Mouse (Mus musculus) lung, embryonic 14.5 days (tissue): ENCODE measurements around the gene Abhd10. TPM values are rescaled to one million over a fixed set of nuclear protein-coding genes. Genes with fewer than 3 reads are reported as not detected.

ENCODE experiments used
- ATAC-seq: fragments of 200-750 bp; cut with Nextera tagmentation; 2 replicates; pipeline ENCODE4 v1.8.0; 2017; ENCODE audit warnings: mild to moderate bottlenecking, moderate TSS enrichment, moderate library complexity; ENCODE audit not compliant: insufficient read depth
- DNase-seq: peaks from one replicate; pipeline ENCODE4 v3.0.0-alpha.2; 2015
- H3K27ac ChIP-seq: fragments of 300-500 bp; sonication (generic); 2 replicates; pipeline ENCODE4 v1.5.1; 2014; ENCODE audit warnings: low read depth, mild to moderate bottlenecking, moderate library complexity
- H3K27me3 ChIP-seq: fragments of 300-500 bp; sonication (generic); 2 replicates; pipeline ENCODE4 v1.6.1; 2014; ENCODE audit warnings: low read length, control low read depth; ENCODE audit not compliant: insufficient read depth
- H3K36me3 ChIP-seq: fragments of 300-500 bp; sonication (generic); 2 replicates; pipeline ENCODE4 v1.6.1; 2014; ENCODE audit warnings: control low read depth; ENCODE audit not compliant: insufficient read depth
- H3K4me1 ChIP-seq: fragments of 300-500 bp; sonication (generic); 2 replicates; pipeline ENCODE4 v1.6.1; 2014; ENCODE audit warnings: antibody characterized with exemption, control low read depth; ENCODE audit not compliant: insufficient read depth
- H3K4me2 ChIP-seq: fragments of 300-500 bp; sonication (generic); 2 replicates; pipeline ENCODE4 v1.6.1; 2014; ENCODE audit warnings: mild to moderate bottlenecking
- H3K4me3 ChIP-seq: fragments of 300-500 bp; sonication (generic); 2 replicates; pipeline ENCODE4 v1.5.1; 2014; ENCODE audit warnings: low read depth, low read length
- H3K9ac ChIP-seq: fragments of 300-500 bp; sonication (generic); 2 replicates; pipeline ENCODE4 v1.6.1; 2014
- H3K9me3 ChIP-seq: fragments of 300-500 bp; sonication (generic); 2 replicates; pipeline ENCODE4 v1.6.1; 2016; ENCODE audit warnings: low read depth, low read length, control low read depth
- CTCF ChIP-seq: IDR thresholded peaks from 2 replicates; pipeline ENCODE4 v1.5.1; 2016; ENCODE audit warnings: antibody characterized with exemption, low read depth
- WGBS: fragments of 180-500 bp; shearing (Covaris S2); extraction: QIAGEN DNeasy Blood & Tissue Kit; methylation state at CpG from one replicate; pipeline ENCODE4 v1.1.7; 2014; 5-methylcytosine and 5-hydroxymethylcytosine counted together
- polyA plus RNA-seq: library from polyadenylated mRNA; unstranded; fragments of >200 nt; fragmentation: Nextera tagmentation; extraction: Ambion mirVana; gene quantifications from 2 replicates; pipeline ENCODE4 v1.2.1, GENCODE M21; 2014

Abhd10 gene
- polyA plus RNA-seq, 1 experiment from 2014 or later, result 39.6 TPM

DNA sequence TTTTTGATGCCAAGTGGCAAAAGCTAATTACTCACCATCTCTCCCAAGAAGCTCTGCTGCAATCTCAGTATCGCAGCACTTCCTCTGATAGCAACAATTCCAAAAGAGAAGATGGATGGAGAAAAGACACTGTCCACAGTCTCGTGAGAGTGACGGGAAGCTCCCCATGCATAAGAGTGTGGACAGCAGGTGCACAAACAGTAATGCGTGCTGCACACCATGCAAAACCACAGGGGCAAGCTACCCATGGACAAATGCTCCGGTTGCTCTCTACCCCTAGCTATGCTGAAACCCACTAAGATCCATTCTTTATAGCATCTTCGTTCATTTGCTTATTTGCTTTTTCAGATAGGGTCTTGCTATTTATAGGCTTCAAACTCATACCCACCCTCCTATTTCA, 28.2 kb upstream of the Abhd10 start:
- TF ChIP-seq CTCF, result no peak

DNA sequence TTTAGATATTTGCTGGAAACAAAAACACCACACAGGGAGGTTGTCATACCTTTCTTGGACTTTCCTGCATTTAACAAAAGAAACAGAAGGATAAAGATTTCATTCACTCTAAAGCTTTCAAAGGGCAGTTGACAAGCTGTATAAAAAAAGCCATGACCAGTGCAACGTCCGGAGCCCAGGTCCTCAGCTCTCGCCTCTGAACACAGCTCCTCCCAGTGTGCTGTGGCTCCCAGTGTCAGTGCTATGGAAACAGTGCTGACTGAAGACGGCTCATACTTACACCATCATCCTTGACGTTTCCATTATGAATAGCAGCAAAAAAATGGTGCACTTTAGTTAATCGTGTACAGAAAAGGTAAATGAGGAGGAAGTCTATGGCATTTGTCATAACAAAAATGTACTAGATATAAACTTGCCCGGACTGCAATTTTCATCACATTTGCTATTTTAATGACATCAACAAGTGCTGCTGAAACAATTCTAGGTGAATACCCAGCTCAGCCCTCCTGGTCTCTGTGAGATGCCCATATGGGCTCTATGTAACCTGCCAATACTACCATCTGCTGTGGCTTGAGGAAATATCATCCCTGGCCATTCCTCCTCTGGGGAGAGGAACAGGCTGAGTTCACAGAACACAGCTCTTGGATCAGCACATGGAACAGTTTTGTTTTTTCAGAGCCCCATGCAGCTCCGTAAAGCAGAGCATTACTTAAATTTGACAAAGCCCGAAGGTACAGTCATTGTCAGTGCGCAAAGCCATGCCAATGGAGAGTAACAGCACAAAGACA, 25.3 kb upstream of the Abhd10 start:
- WGBS, result 65% methylated on average over 10 of the region's 10 CpGs
- H3K9ac ChIP-seq, result no peak overlapping the region
- H3K4me1 ChIP-seq, result 0 out of 2 replicates have a peak, but pooled peaks cover 4% of the 10 kb centered on the region
- no peaks in the 10 kb centered on the region for H3K27me3 ChIP-seq
- H3K27ac ChIP-seq, result no peak overlapping the region
- DNase-seq (no peak), ATAC-seq (no peak)
- no peak overlapping the region for H3K4me2 ChIP-seq
- H3K4me3 ChIP-seq, result no peak overlapping the region
- H3K36me3 ChIP-seq, result peaks cover 63% of the 10 kb centered on the region
- no peak for TF ChIP-seq CTCF
- H3K9me3 ChIP-seq, result no peaks in the 10 kb centered on the region

More for the DNA sequence above, 28.2 kb upstream of the Abhd10 start:
- Histone ChIP-seq H3K9me3 (no peaks in the 10 kb centered on the region), H3K4me1 (no peaks in the 10 kb centered on the region), H3K27ac (no peak overlapping the region), H3K4me3 (no peak overlapping the region), H3K36me3 (peaks cover 70% of the 10 kb centered on the region), H3K9ac (no peak overlapping the region), H3K4me2 (no peak overlapping the region), H3K27me3 (no peaks in the 10 kb centered on the region)
- DNase-seq, result no peak
- ATAC-seq, result no peak
- 93% methylated on average over 6 of the region's 6 CpGs for WGBS

DNA sequence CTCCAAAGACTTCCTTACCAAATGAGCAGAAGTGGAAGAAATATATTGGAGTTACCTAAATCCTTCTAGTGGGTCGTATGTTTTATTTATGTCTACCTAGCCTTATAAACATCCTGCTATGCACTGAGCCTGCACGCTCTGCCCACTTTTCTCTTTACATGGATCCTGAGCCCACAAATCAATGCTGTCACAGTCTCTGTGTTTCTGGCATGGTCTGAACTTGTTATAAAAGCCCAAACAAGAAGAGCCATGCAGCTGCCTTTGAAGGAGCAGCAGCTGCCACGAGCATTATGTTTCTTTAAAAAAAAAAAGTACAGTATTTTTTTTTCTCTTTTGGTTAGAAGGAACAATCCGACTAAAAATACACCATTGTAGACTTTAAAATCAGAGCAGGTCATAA, 24.7 kb upstream of the Abhd10 start:
- H3K27me3 ChIP-seq, result no peaks in the 10 kb centered on the region
- TF ChIP-seq CTCF, result no peak
- no peak overlapping the region for H3K9ac ChIP-seq
- 0 out of 2 replicates have a peak, but pooled peaks cover 4% of the 10 kb centered on the region for H3K4me1 ChIP-seq
- DNase-seq (no peak), ATAC-seq (no peak)
- no peak overlapping the region for H3K4me3 ChIP-seq
- H3K4me2 ChIP-seq, result no peak overlapping the region
- no peaks in the 10 kb centered on the region for H3K9me3 ChIP-seq
- H3K27ac ChIP-seq, result no peak overlapping the region
- 44% methylated on average over 4 of the region's 4 CpGs for WGBS
- H3K36me3 ChIP-seq, result peaks cover 67% of the 10 kb centered on the region

DNA sequence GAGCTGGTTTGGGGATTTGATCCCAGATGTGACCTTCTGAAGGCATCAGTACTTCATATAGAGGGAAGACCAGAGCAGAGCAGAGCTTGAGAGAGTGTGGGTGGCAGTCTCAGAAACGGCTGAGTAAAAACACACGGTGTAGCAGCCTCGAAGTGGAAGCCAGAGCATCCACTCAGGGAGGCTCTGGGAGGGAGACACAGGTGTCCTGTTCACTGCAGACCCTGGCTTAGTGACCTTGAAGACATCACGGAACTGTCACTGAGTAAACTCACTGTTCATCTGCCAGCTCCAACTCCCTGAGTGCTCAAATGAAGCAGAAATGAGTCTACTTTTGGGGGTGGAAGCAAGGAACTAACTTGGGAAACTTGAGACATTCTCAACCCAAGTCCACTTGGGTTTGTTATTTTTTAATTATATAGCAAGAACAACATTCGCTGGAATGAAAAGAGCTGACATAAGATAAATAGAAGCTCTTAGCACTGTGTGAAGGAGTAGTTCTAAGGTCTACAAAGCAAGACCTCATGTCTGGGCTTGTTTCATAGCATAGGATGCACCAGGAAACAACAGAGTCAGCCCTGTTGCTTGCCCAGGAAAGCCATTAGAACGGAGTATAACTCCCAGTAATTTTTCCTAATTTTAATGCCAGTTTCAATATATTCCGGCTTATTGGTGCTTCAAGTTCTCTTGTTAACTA, 23.2 kb upstream of the Abhd10 start:
- peaks cover 66% of the 10 kb centered on the region for H3K36me3 ChIP-seq
- WGBS, result 77% methylated on average over 7 of the region's 7 CpGs
- H3K9me3 ChIP-seq, result no peaks in the 10 kb centered on the region

DNA sequence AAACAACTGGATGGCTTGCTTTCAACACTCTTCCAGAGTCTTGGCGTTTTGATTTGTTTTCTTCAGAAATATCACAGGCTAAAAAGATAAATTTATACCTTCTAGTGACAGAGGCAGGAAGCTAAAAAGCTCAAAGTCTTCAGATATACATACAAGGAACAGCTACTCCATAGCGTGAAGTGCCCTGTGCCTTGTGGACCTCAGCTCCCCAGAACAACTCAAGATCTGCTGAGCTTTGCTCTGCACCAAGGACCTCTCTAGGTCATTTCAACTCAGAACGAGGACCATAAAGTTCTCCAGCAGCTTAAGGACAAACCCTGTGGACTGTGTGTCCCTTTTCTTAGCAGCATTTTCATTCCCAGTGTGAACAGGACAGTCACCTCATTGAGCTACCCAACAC, 22.3 kb upstream of the Abhd10 start:
- ATAC-seq (no peak), DNase-seq (no peak)
- Histone ChIP-seq H3K36me3 (peaks cover 66% of the 10 kb centered on the region), H3K9me3 (no peaks in the 10 kb centered on the region), H3K4me3 (no peak overlapping the region), H3K27ac (no peak overlapping the region), H3K4me1 (0 out of 2 replicates have a peak, but pooled peaks cover 4% of the 10 kb centered on the region), H3K4me2 (no peak overlapping the region), H3K27me3 (no peaks in the 10 kb centered on the region), H3K9ac (no peak overlapping the region)
- WGBS, result 79% methylated on average over 3 of the region's 3 CpGs
- no peak for TF ChIP-seq CTCF

More for the DNA sequence above, 23.2 kb upstream of the Abhd10 start:
- H3K4me1 ChIP-seq, result 0 out of 2 replicates have a peak, but pooled peaks cover 4% of the 10 kb centered on the region
- ATAC-seq, result no peak
- TF ChIP-seq CTCF, result no peak
- no peaks in the 10 kb centered on the region for H3K27me3 ChIP-seq
- no peak overlapping the region for H3K9ac ChIP-seq
- H3K4me3 ChIP-seq, result no peak overlapping the region
- no peak overlapping the region for H3K4me2 ChIP-seq
- no peak overlapping the region for H3K27ac ChIP-seq
- no peak for DNase-seq

DNA sequence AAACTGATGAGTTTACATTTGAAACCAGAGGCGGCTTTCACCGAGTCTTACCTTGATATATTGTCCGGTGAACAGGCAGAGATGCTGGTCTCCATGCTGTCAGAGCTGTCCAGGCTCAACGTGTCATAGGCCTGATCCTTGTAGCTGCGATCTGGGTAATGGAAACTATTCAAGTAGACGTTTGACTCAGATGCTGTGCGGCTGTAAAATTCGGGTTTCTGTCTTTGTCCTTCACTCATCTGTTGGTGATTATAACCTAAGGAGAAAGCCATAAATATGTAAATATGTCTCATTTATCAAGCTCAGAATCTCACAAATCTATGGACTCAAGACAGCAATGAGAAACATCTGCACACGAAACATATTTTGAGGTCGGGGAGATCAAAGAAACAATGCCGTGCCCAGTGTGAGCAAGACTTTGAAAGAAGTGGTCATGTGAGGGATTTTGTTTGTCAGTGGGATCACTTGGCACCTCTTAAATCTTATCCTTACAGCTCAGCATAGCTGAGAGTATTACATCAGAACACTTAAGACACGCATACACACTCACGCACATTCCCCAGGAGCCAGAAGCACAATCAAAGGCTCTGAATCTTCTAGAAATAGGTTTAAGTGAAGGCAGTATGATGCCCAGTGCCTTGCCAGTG, 20.2 kb upstream of the Abhd10 start:
- WGBS, result 38% methylated on average over 13 of the region's 13 CpGs
- Histone ChIP-seq H3K4me1 (0 out of 2 replicates have a peak, but pooled peaks cover 4% of the 10 kb centered on the region), H3K9me3 (no peaks in the 10 kb centered on the region), H3K27ac (peak overlapping the region; percentile 42), H3K9ac (no peak overlapping the region), H3K27me3 (no peaks in the 10 kb centered on the region), H3K4me3 (no peak overlapping the region), H3K36me3 (peaks cover 68% of the 10 kb centered on the region), H3K4me2 (no peak overlapping the region)
- TF ChIP-seq CTCF, result no peak
- DNase-seq (peak; percentile 63), ATAC-seq (peak; percentile 75; the same call in 1 of the 2 replicates)

DNA sequence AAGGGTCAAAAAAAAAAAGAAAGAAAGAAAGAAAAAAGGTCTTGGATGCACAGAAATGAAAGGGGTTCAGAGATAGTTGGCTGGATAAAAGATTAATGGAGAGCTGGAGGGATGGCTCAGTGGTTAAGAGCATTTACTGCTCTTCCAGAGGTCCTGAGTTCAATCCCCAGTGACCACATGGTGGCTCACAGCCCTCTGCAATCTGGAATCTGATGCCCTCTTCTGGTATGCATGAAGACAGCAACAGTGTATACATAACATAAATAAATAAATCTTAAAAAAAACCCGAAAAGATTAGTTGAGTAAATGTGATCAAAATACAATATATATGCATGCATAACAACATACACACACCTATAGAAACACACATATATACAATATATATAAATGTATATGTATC, 18.7 kb upstream of the Abhd10 start:
- no peak overlapping the region for H3K9ac ChIP-seq
- H3K27ac ChIP-seq, result no peak overlapping the region
- H3K27me3 ChIP-seq, result no peaks in the 10 kb centered on the region
- 70% methylated on average over 1 of the region's 1 CpGs for WGBS
- no peaks in the 10 kb centered on the region for H3K9me3 ChIP-seq
- 0 out of 2 replicates have a peak, but pooled peaks cover 4% of the 10 kb centered on the region for H3K4me1 ChIP-seq
- DNase-seq, result peak; percentile 21
- H3K4me3 ChIP-seq, result no peak overlapping the region
- peak; percentile 28 for TF ChIP-seq CTCF
- H3K4me2 ChIP-seq, result no peak overlapping the region
- H3K36me3 ChIP-seq, result peaks cover 71% of the 10 kb centered on the region
- ATAC-seq, result no peak
